Mouse (Mus musculus): ENCODE results near the gene Adgrv1. TPM values are rescaled to one million over a fixed set of nuclear protein-coding genes. Genes with fewer than 3 reads are reported as not detected.
A peak's percentile ranks its signal among the peaks of the same experiment; 100 is the strongest.

Adgrv1 gene
- total RNA-seq, 2 experiments from 2014 or later, result 1.3 to 1.5 TPM

- peak in 1 of 2 experiments; percentile 64 for DNase-seq (ENCODE audit: low spot score in 2 of 2)
Observed at GRCm38 (mm10) chr13:81426896-81427755, 205.8 kb downstream of the Adgrv1 start.

GRCm38 (mm10) chr13:81425111-81425510, 207.8 kb downstream of the Adgrv1 start:
- DNase-seq (ENCODE audit: low spot score in 2 of 2), result no peak

GRCm38 (mm10) chr13:81424002-81424401, 209.0 kb downstream of the Adgrv1 start:
- DNase-seq (ENCODE audit: low spot score in 2 of 2), result no peak

GRCm38 (mm10) chr13:81407881-81408460, 225.0 kb downstream of the Adgrv1 start:
- DNase-seq (ENCODE audit: low spot score in 2 of 2), result no peak

- DNase-seq (ENCODE audit: low spot score in 2 of 2), result no peak
Observed at GRCm38 (mm10) chr13:81402826-81403225, 230.1 kb downstream of the Adgrv1 start.

- no peak for DNase-seq (ENCODE audit: low spot score in 2 of 2)
Observed at GRCm38 (mm10) chr13:81402191-81402590, 230.8 kb downstream of the Adgrv1 start.

- DNase-seq (ENCODE audit: low spot score in 2 of 2), result no peak
Observed at GRCm38 (mm10) chr13:81401742-81402141, 231.2 kb downstream of the Adgrv1 start.

GRCm38 (mm10) chr13:81385597-81386362, 247.2 kb downstream of the Adgrv1 start:
- DNase-seq (ENCODE audit: low spot score in 2 of 2), result peak in 1 of 2 experiments; percentile 25

GRCm38 (mm10) chr13:81381835-81382234, 251.1 kb downstream of the Adgrv1 start:
- DNase-seq (ENCODE audit: low spot score in 2 of 2), result no peak

GRCm38 (mm10) chr13:81370801-81371456, 262.0 kb downstream of the Adgrv1 start:
- no peak for DNase-seq (ENCODE audit: low spot score in 2 of 2)

GRCm38 (mm10) chr13:81370196-81370595, 262.8 kb downstream of the Adgrv1 start:
- no peak for DNase-seq (ENCODE audit: low spot score in 2 of 2)

- DNase-seq (ENCODE audit: low spot score in 2 of 2), result no peak
Observed at GRCm38 (mm10) chr13:81369564-81369963, 263.4 kb downstream of the Adgrv1 start.

- DNase-seq (ENCODE audit: low spot score in 2 of 2), result no peak
Observed at GRCm38 (mm10) chr13:81368987-81369386, 264.0 kb downstream of the Adgrv1 start.

- DNase-seq (ENCODE audit: low spot score in 2 of 2), result no peak
Observed at GRCm38 (mm10) chr13:81367681-81368376, 265.1 kb downstream of the Adgrv1 start.

GRCm38 (mm10) chr13:81360338-81360737, 272.6 kb downstream of the Adgrv1 start:
- no peak for DNase-seq (ENCODE audit: low spot score in 2 of 2)

GRCm38 (mm10) chr13:81358766-81359165, 274.2 kb downstream of the Adgrv1 start:
- peak in 1 of 2 experiments; percentile 13 for DNase-seq (ENCODE audit: low spot score in 2 of 2)

- no peak for DNase-seq (ENCODE audit: low spot score in 2 of 2)
Observed at GRCm38 (mm10) chr13:81358365-81358764, 274.6 kb downstream of the Adgrv1 start.

GRCm38 (mm10) chr13:81357215-81357614, 275.7 kb downstream of the Adgrv1 start:
- DNase-seq (ENCODE audit: low spot score in 2 of 2), result no peak

GRCm38 (mm10) chr13:81354587-81354986, 278.4 kb downstream of the Adgrv1 start:
- DNase-seq (ENCODE audit: low spot score in 2 of 2), result no peak

GRCm38 (mm10) chr13:81352296-81352695, 280.7 kb downstream of the Adgrv1 start:
- DNase-seq (ENCODE audit: low spot score in 2 of 2), result no peak

All from layer of hippocampus, adult 18-20 months (tissue).